Mouse (Mus musculus): ENCODE results near the gene Slc10a1. TPM values are rescaled to one million over a fixed set of nuclear protein-coding genes. Genes with fewer than 3 reads are reported as not detected.

Gene Slc10a1
- polyA plus RNA-seq, 1 experiment from 2014 or later, result 0.82 TPM

- no peak overlapping the region for H3K27ac ChIP-seq (ENCODE audit: low read length)
- no peaks in the 10 kb centered on the region for H3K36me3 ChIP-seq (ENCODE audit: insufficient read depth, low read length)
- no peak overlapping the region for H3K9ac ChIP-seq (replicated peaks; ENCODE audit: low read length)
- H3K4me2 ChIP-seq (replicated peaks; ENCODE audit: low read depth, low read length), result peak overlapping the region; percentile 28
- H3K4me1 ChIP-seq (ENCODE audit: insufficient read depth, low read length), result peaks cover 14% of the 10 kb centered on the region; the same call in 1 of the 2 replicates
- H3K27me3 ChIP-seq (ENCODE audit: insufficient read depth, low read length), result no peaks in the 10 kb centered on the region; the same call in 1 of the 2 replicates
- peak overlapping the region; percentile 10; the same call in 1 of the 2 replicates for H3K4me3 ChIP-seq (ENCODE audit: low read length)
- no peaks in the 10 kb centered on the region for H3K9me3 ChIP-seq (ENCODE audit: low read length)
- WGBS, result 4% methylated on average over 7 of the region's 7 CpGs
- peak; percentile 32; the same call in 1 of the 2 replicates for ATAC-seq (ENCODE audit: low FRiP score, low TSS enrichment)
Measured at GRCm38 (mm10) chr12:80922869-80923268, 45.6 kb downstream of the Slc10a1 start.

- no peak for ATAC-seq (ENCODE audit: low FRiP score, low TSS enrichment)
- Histone ChIP-seq H3K27me3 (ENCODE audit: insufficient read depth, low read length) (no peaks in the 10 kb centered on the region; the same call in 1 of the 2 replicates), H3K4me3 (ENCODE audit: low read length) (no peak overlapping the region), H3K9ac (replicated peaks; ENCODE audit: low read length) (no peak overlapping the region), H3K9me3 (ENCODE audit: low read length) (no peaks in the 10 kb centered on the region), H3K36me3 (ENCODE audit: insufficient read depth, low read length) (no peaks in the 10 kb centered on the region), H3K27ac (ENCODE audit: low read length) (no peak overlapping the region), H3K4me1 (ENCODE audit: insufficient read depth, low read length) (peaks cover 14% of the 10 kb centered on the region; the same call in 1 of the 2 replicates), H3K4me2 (replicated peaks; ENCODE audit: low read depth, low read length) (no peak overlapping the region)
- WGBS, result 93% methylated on average over 5 of the region's 5 CpGs
Measured at GRCm38 (mm10) chr12:80921301-80921700, 47.2 kb downstream of the Slc10a1 start.

- no peak for ATAC-seq (ENCODE audit: low FRiP score, low TSS enrichment)
- no peaks in the 10 kb centered on the region; the same call in 1 of the 2 replicates for H3K27me3 ChIP-seq (ENCODE audit: insufficient read depth, low read length)
- no peak overlapping the region for H3K9ac ChIP-seq (replicated peaks; ENCODE audit: low read length)
- no peak overlapping the region for H3K4me3 ChIP-seq (ENCODE audit: low read length)
- H3K27ac ChIP-seq (ENCODE audit: low read length), result no peak overlapping the region
- H3K4me1 ChIP-seq (ENCODE audit: insufficient read depth, low read length), result no peaks in the 10 kb centered on the region
- 55% methylated on average over 7 of the region's 7 CpGs for WGBS
- H3K4me2 ChIP-seq (replicated peaks; ENCODE audit: low read depth, low read length), result no peak overlapping the region
- no peaks in the 10 kb centered on the region for H3K36me3 ChIP-seq (ENCODE audit: insufficient read depth, low read length)
- H3K9me3 ChIP-seq (ENCODE audit: low read length), result no peaks in the 10 kb centered on the region
Measured at GRCm38 (mm10) chr12:80917764-80918163, 50.7 kb downstream of the Slc10a1 start.

DNA sequence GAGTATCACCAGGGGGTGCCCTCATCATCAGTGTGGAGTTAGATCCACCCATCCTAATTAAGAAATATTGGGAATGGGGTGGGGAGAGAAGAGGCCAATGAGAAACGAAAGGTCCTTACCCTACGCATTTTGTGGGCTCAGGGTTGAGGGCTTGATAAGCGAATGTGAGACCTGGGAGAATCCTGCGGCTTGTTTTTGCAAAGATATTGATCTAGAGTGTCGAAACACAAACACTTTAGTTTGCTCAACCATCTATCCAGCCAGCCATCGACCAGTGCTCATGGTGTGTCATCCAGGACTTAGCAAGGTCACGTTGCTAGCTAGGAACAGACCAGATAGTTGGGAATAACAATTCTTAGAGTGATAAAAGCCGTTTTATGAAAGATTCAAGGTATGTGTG is 58.9 kb downstream of the Slc10a1 start:
- no peaks in the 10 kb centered on the region for H3K4me1 ChIP-seq (ENCODE audit: insufficient read depth, low read length)
- H3K9ac ChIP-seq (replicated peaks; ENCODE audit: low read length), result no peak overlapping the region
- no peak overlapping the region for H3K4me3 ChIP-seq (ENCODE audit: low read length)
- H3K27ac ChIP-seq (ENCODE audit: low read length), result no peak overlapping the region
- H3K4me2 ChIP-seq (replicated peaks; ENCODE audit: low read depth, low read length), result no peak overlapping the region
- H3K36me3 ChIP-seq (ENCODE audit: insufficient read depth, low read length), result no peaks in the 10 kb centered on the region
- H3K9me3 ChIP-seq (ENCODE audit: low read length), result 0 out of 2 replicates have a peak, but pooled peaks cover under 1% of the 10 kb centered on the region
- no peaks in the 10 kb centered on the region for H3K27me3 ChIP-seq (ENCODE audit: insufficient read depth, low read length)
- no peak for ATAC-seq (ENCODE audit: low FRiP score, low TSS enrichment)
- 87% methylated on average over 8 of the region's 8 CpGs for WGBS

Other genes with a start within 250 kb of the Slc10a1 start
- 0.11 and 0.12 TPM in 2 replicates for gene Ccdc177, start 208.0 kb downstream of the Slc10a1 start, polyA plus RNA-seq (2015; fragmentation: Nextera tagmentation; extraction: Ambion mirVana)
- 17.1 and 19.5 TPM in 2 replicates for gene Susd6, start 178.2 kb downstream of the Slc10a1 start, polyA plus RNA-seq (2015; fragmentation: Nextera tagmentation; extraction: Ambion mirVana)
- gene Srsf5, start 23.2 kb downstream of the Slc10a1 start, polyA plus RNA-seq (2015; fragmentation: Nextera tagmentation; extraction: Ambion mirVana), result 513 and 576 TPM in 2 replicates
- 1.6 and 2.1 TPM in 2 replicates for gene Smoc1, start 58.1 kb upstream of the Slc10a1 start, polyA plus RNA-seq (2015; fragmentation: Nextera tagmentation; extraction: Ambion mirVana)

All from kidney, embryonic 16.5 days (tissue).